25 mouse cellular contexts compared by ENCODE assay signal in genomic region chr7:3150376-3150775, GRCm38 (mm10). TPM values are rescaled to one million over a fixed set of nuclear protein-coding genes. Genes with fewer than 3 reads are reported as not detected.
"Had no signal": no experiment of that assay in that cellular context is flagged by ENCODE, and none has a peak within 500 bp of the region (broad histone marks: within the 10 kb centered on the region; RNA-seq: fewer than 3 reads in every experiment).

No protein-coding gene starts in this region.

- H3K4me3 ChIP-seq: layer of hippocampus, adult 2 months; limb, embryonic 10.5 days; limb, embryonic 13.5 days; liver, embryonic 12.5 days; liver, embryonic 15.5 days; lung, embryonic 15.5 days; midbrain, embryonic 12.5 days; midbrain, embryonic 15.5 days; neural tube, embryonic 12.5 days; neural tube, embryonic 15.5 days had no signal

- H3K4me1 ChIP-seq: limb, embryonic 10.5 days; limb, embryonic 13.5 days; liver, embryonic 12.5 days; liver, embryonic 15.5 days; lung, embryonic 15.5 days; midbrain, embryonic 12.5 days; midbrain, embryonic 15.5 days; neural tube, embryonic 12.5 days; neural tube, embryonic 15.5 days had no signal

- H3K9me3 ChIP-seq: limb, embryonic 10.5 days; liver, embryonic 12.5 days; liver, embryonic 15.5 days; lung, embryonic 15.5 days had no signal

- H3K27me3 ChIP-seq: limb, embryonic 13.5 days; liver, embryonic 12.5 days; liver, embryonic 15.5 days; lung, embryonic 15.5 days; midbrain, embryonic 12.5 days; midbrain, embryonic 15.5 days; neural tube, embryonic 12.5 days; neural tube, embryonic 15.5 days had no signal

- H3K9ac ChIP-seq: limb, embryonic 13.5 days; liver, embryonic 12.5 days; liver, embryonic 15.5 days; lung, embryonic 15.5 days; midbrain, embryonic 12.5 days; midbrain, embryonic 15.5 days; neural tube, embryonic 12.5 days; neural tube, embryonic 15.5 days had no signal

- ATAC-seq: liver, embryonic 12.5 days; midbrain, embryonic 15.5 days had no signal

- H3K27ac ChIP-seq: kidney, postnatal 0 days; layer of hippocampus, adult 2 months; limb, embryonic 10.5 days; limb, embryonic 13.5 days; liver, embryonic 12.5 days; liver, embryonic 15.5 days; lung, embryonic 15.5 days; macrophage; midbrain, embryonic 12.5 days; midbrain, embryonic 15.5 days; neural tube, embryonic 12.5 days; neural tube, embryonic 15.5 days; stomach, postnatal 0 days had no signal

- DNase-seq: kidney, postnatal 25 days; layer of hippocampus, adult 9-11 months; liver; lung, adult 18-20 months; lung, postnatal 14 days; right cerebral cortex, adult 18-20 months; right cerebral cortex, postnatal 14 days; right cerebral cortex, postnatal 4 days; thymus, adult 2 months; thymus, postnatal 14 days had no signal

- H3K4me2 ChIP-seq: limb, embryonic 13.5 days; liver, embryonic 12.5 days; liver, embryonic 15.5 days; lung, embryonic 15.5 days; midbrain, embryonic 12.5 days; midbrain, embryonic 15.5 days; neural tube, embryonic 12.5 days; neural tube, embryonic 15.5 days had no signal

- H3K36me3 ChIP-seq: limb, embryonic 10.5 days; limb, embryonic 13.5 days; liver, embryonic 12.5 days; liver, embryonic 15.5 days; lung, embryonic 15.5 days; midbrain, embryonic 12.5 days; midbrain, embryonic 15.5 days; neural tube, embryonic 12.5 days; neural tube, embryonic 15.5 days had no signal

RNA-seq across cellular contexts. Expression of gene AU018091, which starts 18.6 kb away (rescaled TPM):
- polyA plus RNA-seq: kidney, embryonic 14.5 days; kidney, postnatal 0 days; large intestine, adult 2 months; liver, embryonic 12.5 days; liver, embryonic 15.5 days; macrophage; midbrain, embryonic 15.5 days; neural tube, embryonic 15.5 days had no signal
